Mouse (Mus musculus): ENCODE data around the gene Gm49325. TPM values are rescaled to one million over a fixed set of nuclear protein-coding genes. Genes with fewer than 3 reads are reported as not detected.
A peak's percentile ranks its signal among the peaks of the same experiment; 100 is the strongest.

Gm49325 gene
- total RNA-seq (2021): 10 to 100 TPM; 31.6 to 32.6 TPM
- long read RNA-seq, partial matches to known transcripts: 0 of 46 reads
- long read RNA-seq, other reads (novel, unspliced or antisense): 46 of 46 reads

DNA sequence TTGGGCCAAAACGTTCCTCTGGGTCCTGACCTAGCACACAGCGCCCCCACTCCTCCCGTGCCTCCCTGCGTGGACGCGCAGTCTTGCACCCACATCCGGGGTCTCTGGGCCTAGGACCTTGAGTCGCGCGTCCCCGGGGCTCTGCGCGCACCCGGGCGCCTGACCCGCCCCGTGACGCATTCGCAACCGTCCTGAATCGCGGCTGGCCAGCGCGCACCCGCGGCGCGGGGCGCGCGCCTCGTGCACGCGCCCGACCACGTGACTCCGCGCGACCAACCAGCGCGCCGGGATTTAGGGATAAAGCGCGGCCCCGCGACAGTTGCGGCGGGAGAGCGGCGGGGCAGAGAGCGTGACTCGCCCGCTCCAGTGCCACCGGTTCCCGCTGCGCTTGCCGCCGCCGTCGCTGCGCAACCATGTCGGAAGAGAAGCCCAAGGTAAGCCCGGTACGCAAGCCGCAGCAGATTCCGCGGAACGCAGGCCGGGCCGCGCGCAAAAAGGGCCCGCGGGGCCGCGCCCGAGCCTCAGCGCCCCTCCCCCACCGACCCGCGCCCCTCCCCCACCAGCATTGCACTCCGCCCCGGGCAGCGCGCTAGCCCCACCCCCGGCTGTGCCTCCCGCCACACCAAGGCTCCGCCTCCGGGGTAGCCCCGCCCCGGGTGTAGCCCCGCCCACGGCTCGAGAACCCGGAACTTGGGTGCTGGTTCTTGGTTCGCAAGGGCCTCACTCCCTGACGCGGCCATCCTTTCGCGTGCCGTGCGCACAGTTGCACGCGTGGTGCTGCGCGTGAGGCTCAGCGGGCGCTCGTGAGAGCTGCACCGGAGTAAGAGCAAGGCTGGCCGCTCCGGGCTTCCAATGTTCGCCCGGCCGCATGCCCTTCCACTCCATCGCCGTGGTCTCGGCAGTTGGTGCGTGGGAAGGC, at the start of gene Gm49325, which contains the start of gene Sumo3:
TSS of gene Gm49325 (plus strand) at position 290 of the 919 bp plus-strand sequence.
TSS of gene Sumo3 (plus strand) at position 190 of the 919 bp plus-strand sequence.
- DNase-seq (ENCODE audit: low spot score in 2 of 2): peak; percentile 89 to 95

DNA sequence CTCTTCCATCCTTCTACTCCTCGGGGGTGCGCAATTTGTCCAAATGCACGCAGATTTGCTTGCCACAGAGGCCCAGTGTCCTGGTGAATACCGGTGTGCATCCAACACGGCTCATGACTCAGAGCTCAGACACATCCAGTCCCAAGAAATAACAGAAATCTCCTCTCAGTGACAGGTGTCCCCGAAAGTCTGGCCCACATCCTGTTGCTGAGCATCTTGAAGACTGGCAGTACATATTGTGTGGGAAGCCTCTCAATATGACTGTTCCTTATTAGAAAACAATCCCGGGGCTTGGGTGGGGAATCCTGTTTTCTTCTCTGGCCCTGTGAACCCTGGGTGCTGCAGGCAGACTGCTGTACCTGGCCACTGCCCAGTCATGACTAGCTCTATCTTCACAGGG, 49.4 kb upstream of the Gm49325 start:
- DNase-seq (ENCODE audit: low spot score in 2 of 2): peak; percentile 51 to 60

DNA sequence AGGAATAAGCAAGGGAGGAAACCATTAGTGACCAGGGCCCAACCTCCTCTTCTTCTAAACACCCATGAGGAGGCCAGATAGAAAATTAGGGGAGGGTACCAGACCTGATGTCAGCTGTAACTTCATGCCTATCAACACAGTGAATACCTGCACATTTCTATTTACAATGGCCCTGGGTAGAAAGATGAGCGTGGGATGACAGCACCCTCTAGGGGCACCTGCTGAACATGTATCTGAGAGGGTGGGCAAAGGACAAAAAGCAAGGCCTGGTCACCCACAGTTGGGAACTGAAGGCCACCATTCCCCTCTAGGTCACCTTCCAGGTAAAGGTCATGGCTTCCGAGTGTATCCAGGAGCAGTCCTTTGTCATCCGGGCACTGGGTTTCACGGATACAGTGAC, 48.4 kb upstream of the Gm49325 start:
- DNase-seq (ENCODE audit: low spot score in 2 of 2): no peak

DNA sequence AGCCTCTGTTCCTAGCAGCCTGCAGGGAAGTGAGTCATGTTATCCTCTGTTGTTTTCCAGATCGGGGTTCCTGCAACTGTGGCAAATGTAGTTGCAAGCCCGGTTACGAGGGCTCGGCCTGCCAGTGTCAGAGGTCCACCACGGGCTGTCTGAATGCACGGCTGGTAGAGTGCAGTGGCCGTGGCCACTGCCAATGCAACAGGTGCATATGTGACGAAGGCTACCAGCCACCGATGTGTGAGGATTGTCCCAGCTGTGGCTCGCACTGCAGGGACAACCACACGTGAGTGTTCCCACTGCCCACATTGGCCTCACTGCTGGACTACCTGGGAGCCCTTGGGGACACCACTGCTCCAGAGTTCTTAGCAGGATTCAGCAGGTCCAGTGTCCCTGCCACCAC, 45.9 kb upstream of the Gm49325 start:
- DNase-seq (ENCODE audit: low spot score in 2 of 2): no peak

DNA sequence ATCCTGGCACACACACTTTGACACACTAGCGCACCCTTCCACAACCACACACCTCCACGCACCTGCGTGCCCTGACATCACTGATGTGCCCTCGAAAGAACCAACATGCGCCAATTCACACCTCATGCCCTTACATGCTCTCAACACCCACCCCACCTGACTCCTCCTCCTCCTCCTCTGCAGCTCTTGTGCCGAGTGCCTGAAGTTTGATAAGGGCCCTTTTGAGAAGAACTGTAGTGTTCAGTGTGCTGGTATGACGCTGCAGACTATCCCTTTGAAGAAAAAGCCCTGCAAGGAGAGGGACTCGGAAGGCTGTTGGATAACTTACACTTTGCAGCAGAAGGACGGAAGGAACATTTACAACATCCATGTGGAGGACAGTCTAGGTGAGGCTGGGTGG, 45.2 kb upstream of the Gm49325 start:
- no peak for DNase-seq (ENCODE audit: low spot score in 2 of 2)

DNA sequence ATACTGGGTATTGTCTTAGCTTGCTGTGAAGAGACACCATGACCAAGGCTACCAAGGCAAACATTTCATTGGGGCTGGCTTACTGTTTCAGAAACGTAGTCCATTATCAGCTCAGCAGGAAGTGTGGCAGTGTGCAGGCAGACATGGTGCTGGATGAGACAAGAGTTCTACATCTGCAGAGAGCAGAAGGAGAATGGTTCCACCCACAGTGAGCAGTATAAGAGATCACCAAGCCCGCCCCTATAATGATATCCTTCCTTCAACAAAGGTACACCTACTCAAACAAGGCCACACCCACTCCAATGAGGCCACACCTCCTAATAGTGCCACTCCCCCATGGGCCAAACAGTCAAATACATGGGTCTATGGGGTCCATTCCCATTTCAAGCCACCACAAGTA, 44.5 kb upstream of the Gm49325 start:
- DNase-seq (ENCODE audit: low spot score in 2 of 2): no peak

DNA sequence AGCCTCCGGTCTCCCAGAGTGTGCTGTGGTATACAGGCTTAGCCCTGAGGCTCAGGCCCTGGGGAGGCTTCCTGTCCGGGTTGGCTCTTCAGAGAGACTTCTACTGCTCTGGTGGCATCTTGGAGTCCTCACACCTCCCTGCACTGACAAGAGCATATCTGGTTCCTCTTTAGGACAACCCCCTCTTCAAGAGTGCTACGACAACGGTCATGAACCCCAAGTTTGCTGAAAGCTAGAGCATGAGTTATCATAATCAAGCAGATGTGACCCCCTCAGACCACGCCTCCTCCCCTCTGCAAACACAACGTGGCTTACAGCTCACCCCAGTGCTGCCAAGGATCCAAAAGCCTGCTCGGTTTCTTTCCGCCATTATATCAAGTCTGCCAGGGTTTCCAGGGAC, 41.0 kb upstream of the Gm49325 start:
- DNase-seq (ENCODE audit: low spot score in 2 of 2): no peak

DNA sequence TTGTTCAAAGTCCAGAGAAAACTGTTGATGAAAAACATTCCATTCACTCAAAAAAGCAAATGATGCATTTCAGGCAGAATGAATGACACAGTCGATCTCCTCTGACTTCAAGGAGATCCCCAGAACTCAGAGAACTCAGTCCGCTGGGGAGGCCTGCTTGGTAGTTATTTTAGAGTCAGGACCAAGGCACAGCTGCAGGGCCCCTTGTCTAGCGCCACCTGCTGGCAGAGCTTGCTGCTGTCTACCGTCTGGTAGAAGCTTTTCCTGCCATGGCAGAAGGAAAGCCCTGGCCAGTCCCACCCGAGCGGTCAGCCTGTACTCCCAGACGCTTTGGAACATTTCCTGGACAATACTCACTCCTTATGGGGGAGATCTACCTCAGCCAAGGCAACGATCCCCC, 39.3 kb upstream of the Gm49325 start:
- peak; percentile 71 to 82 for DNase-seq (ENCODE audit: low spot score in 2 of 2)

DNA sequence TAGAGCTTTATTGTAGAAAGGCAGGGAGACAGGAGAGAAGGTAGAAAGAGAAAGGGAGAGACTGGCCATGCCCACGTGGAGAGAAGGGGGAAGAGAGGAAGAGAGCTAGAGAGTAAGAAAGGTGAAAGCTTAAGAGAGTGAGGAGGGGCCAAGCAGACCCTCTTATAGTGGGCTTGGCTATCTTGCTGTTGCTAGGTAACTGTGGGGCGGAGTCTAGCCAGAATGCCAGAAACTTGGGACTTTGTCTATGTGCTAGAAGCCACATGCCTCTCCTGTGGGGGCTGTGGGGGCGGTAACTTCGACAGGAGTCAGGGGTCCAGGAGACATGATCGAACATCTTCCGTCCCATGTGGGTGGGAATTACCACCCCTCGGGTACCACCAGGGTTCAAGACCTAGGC, 36.5 kb upstream of the Gm49325 start:
- no peak for DNase-seq (ENCODE audit: low spot score in 2 of 2)

DNA sequence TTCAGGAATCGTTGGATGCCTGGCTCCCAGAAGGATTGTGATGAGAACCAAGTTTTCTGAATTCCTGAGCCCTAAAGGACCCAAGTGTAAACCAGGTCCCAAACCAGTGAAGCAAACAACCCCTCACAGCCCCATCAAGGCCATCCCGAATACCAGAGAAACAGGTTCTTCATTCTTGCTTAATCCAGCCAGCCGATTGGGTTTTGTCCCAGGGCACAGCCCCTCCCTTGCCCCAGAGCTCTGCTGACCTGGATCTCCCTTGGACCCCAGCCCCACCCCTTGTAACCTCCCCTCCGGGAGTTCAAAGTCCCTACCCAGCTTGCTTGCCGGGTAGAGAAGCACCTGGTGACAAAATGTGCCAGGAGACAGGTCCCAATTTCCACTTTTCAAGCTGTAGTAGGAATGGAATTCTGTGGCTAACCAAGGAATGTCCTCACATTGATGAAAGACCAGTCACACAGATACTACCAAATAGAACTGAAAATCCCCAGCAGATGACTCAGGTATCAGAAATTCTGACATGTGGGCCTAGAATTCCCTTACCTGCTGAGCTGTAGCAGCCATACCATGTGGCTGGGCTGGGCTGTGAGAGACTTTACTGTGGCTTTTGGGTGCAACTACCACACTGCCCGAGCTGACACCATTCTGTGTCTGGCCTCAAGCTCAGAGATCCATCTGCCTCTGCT, 35.9 kb upstream of the Gm49325 start:
- no peak for DNase-seq (ENCODE audit: low spot score in 2 of 2)

DNA sequence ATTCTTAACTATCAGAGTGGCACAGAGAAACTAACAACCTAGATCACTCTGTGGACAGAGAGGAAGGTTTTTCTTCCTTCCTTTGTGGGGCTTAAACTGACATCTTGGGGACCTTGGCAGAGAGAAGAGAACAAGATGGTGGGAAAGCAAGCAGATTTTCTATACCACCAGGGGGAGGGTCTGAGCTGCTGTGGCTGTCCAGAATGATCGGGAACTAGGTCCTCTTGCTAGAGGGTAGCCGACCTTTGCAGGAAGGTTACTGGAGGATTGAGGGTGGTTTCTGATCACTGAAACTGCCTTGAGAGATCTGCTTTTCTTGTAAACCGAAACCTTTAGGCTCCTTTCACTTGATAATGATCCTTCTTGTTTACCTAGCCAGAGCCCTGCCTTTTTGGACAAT, 33.8 kb upstream of the Gm49325 start:
- DNase-seq (ENCODE audit: low spot score in 2 of 2): no peak

DNA sequence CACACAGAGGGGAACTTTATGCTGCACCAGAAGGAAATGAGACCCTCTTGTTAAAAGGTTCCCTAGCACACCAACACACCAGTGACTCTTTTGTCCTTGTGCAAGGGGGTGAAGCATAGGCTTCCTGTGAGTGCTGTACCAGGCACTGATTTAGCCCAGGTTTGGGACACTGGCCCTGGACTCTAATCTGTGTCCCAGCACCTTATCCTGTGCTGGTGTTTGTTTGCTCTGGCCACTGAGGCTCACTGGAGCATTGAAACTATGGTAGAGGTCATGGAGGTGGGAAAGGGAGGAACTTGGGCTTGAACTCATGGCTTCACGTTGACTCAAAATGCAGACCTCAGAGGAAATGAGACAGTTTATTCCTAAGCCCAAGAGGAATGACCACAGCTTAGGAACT, 32.8 kb upstream of the Gm49325 start:
- DNase-seq (ENCODE audit: low spot score in 2 of 2): no peak

DNA sequence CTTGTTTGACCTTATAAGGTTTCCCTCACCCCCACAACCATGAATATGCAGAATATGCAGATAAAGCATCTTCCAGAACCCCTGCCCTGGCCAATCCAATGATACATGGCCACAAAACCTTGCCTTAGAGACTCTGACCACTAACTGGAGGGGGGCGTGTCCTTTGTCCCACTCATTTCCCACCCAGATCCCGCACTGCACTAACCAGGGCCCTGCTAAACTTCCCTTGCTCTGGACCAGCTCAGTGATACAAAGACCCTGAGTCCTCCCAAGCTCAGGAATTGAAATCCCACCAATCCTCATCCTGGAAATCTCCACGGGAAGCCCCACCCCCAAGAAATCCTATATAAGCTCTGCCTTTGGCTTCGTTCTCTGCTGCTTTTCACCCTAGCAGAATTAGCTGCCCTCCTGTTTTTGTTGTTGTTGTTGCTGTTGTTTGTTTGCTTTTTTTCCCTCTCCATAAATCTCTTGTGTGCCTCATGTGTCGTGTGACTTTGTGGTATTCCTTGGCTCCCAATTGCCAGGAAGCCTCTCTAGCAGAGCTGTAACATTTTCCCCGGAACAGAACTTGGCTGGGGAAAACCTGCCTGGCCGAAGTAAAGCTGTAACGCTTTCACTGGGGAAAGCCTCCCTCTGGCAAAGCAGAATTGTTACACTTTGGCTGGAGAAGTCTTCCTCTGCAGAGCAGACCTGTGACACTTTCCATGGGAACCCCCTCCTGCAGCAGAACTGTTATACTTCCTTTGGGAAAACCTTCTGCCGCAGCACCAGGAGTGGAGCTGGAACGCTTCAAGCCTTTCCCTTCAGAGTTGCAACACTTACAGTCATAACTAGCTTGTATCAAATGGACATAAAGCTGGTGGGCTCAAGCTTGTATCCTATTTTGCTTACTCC, 25.7 kb upstream of the Gm49325 start:
- no peak for DNase-seq (ENCODE audit: low spot score in 2 of 2)

DNA sequence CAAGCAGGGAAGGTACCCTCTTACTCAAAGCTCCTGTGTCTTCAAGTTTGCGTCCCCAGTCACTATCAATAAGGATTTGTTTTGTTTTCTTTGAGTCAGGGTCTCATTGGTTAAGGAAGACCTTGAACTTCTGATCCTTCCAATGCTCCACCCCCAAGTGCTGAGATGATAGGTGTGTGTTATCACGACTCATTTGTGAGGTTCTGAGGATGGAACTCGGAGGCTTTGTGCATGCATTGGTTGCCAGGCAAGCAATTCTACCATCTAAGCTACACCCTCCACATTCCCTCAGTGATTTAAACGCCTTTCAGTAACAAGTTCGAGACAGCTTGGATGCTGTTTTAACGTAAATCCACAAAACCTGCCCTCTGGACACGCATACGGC, 25.0 kb upstream of the Gm49325 start:
- DNase-seq (ENCODE audit: low spot score in 2 of 2): no peak

DNA sequence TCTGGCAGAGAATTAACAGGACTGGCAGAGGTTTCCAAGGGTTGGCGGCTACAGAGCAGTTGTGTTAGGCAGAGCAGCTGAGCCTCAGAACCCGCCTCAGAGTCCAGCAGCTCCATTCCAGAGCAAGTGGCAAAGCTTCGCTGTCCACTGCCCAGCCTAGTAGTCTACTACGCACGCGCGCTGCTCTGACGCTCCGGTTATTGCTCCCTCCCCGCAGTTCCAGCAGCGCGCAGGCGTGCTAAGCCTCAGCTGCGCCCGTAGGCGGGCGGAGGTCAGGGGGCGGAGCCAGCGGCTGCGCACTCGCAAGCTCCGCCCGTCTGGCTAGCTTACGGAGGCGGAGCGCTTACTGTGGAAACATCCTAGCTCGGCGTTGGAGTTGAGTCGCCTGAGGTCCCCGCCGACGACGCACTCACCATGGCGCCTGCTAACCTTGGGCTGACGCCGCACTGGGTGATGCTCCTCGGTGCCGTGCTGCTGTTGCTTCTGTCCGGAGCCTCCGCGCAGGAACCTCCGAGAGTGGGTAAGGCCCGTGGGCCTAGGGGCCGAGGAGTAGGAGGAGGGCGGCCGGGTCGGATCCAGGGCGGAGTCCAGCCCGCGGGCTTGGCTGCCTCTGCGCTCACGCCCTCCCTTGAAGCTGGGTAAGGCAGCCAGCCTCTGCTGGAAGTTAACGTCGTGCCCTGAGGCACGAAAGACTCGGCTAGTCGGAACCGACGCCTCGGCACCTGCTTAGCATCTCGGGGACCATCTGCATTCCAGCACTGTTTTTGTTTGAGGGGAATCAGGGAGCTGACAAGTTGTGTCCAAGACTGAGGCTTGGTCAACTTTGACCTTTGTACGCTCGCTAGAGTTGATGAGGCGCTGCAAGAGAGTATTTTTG, 24.4 kb upstream of the Gm49325 start, which contains the start of gene Pttg1ip:
TSS of gene Pttg1ip (plus strand) at position 313 of the 877 bp plus-strand sequence.
- DNase-seq (ENCODE audit: low spot score in 2 of 2): peak; percentile 96

DNA sequence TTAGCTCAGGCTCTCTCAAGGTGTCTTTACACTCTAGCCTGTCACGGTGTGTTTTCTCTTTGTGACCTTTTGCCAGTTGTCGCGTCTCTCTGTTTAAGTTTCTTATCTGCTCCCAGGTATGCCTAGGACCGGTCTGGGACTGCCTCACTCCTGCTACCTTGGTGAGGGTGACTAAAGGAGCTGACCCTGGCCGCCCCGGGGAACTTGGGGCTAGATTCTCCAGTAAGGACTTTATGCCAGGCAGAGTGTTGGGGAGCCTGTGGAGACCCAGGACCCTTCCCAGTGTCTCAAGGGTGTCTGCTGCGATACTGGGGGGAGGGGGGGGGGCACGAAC, 23.7 kb upstream of the Gm49325 start:
- DNase-seq (ENCODE audit: low spot score in 2 of 2): no peak

DNA sequence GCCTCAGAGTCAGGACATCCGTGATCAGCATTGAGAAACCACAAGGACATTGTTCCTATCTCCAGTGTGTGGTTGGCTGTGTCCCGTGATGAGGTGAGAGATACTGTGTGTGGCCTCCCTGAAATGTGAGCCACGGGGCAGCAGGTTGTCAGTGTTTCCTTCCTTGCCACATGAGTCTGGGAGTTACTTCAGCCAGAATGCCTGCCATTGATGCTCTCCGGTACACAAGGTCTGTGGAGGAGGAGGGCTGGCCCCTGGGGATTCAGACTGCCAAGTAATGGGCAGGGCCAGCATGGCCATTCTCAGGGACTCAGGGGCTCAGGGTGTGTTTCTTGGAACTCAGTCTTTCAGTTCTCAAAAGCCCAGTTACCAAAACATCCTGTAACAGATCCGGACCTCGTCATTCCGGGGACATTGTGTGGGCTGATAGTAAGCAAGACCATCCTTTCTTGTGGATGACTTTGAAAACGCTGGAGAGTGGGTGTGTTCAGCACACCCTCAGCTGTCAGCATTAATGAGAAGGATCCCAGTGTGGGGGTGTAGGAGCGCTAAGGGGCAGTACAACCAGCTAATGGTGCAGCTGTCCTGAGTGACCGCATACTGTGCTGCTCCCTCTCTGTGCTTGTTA, 22.1 kb upstream of the Gm49325 start:
- DNase-seq (ENCODE audit: low spot score in 2 of 2): no peak

DNA sequence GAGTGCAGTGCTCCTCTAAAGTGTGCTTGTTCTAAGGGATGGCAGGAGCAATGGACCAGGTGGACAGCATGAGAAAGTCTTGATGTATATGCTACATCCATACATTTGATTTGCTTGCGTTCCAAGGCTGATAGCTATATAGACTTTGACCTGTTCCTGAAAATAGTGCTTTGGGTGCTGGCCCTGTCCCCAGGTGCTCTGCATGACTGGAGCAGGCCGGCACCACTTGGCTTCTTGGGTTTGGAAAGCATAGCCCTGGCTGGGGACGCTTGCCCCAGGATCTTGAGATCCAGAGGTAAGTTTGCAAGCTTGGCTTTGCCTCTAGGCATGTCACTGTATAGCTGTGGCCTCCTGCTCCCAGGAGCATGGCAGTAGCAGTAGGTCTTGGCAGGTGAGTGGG, 19.4 kb upstream of the Gm49325 start:
- DNase-seq (ENCODE audit: low spot score in 2 of 2): no peak

DNA sequence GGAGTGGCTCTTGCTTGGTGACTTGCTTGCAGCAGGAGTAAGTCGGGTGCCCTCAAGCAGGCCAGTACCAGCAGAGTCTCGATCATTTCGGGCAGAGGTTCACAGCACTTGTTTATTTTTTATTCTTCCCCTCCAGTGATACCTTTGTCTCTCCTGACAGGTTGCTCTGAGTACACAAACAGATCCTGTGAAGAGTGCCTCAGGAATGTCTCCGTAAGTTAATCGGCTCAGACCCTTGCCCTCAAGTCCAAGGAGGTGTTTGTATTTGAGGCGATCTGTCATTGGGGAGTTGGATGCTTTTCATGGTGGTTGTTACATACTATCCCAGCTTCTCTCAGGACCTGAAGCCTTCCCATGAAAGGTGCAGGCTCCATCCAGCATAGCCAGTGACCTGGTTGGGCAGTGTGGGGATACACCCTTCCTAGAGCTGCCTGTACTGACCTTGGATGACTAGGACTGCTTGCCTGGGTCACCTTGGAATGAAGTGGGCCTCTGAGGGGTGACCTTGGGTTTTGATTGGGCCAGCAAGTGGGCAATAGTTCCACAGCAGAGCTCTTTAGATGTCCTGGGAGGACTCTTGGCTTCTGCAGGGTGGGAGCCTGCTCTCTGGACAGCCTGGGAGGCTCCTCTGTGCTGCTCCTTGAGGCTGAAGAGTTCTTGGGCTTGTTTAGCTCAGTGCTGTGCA, 18.8 kb upstream of the Gm49325 start:
- DNase-seq (ENCODE audit: low spot score in 2 of 2): no peak

Measured in layer of hippocampus, adult 18-20 months (tissue).